In genomic region chr19:24518384-24518783, GRCm38 (mm10) we compare ENCODE assay signal across 19 mouse cellular contexts. TPM values are rescaled to one million over a fixed set of nuclear protein-coding genes. Genes with fewer than 3 reads are reported as not detected.
DNase-seq lines count a peak whose midpoint lies in the region; ATAC-seq and TF ChIP-seq lines count a peak whose summit lies in the region.
"Had no signal": no experiment of that assay in that cellular context is flagged by ENCODE, and none has a peak within 500 bp of the region (broad histone marks: within the 10 kb centered on the region; RNA-seq: fewer than 3 reads in every experiment).

No protein-coding gene starts in this region.

- no peak for DNase-seq in hindbrain, embryonic 14.5 days (ENCODE audit: low spot score)
- no peak for DNase-seq in midbrain, postnatal 0 days (ENCODE audit: low spot score)
- DNase-seq in right cerebral cortex, adult 2 months (ENCODE audit: low spot score in 2 of 2): no peak
- no peak for DNase-seq in kidney, adult 18-20 months
- DNase-seq: adrenal gland, postnatal 10 days; cerebellum, adult 11-12 months; cerebellum, adult 9-10 months; cerebellum, postnatal 25 days; gastrocnemius, adult 2 months; gastrocnemius, postnatal 25 days; heart, postnatal 4 days had no signal

- no peak overlapping the region for H3K4me2 ChIP-seq in forebrain, embryonic 15.5 days (replicated peaks)
- H3K4me2 ChIP-seq in forebrain, embryonic 16.5 days (ENCODE audit: low read length): no peak overlapping the region
- H3K4me2 ChIP-seq in hindbrain, embryonic 14.5 days (replicated peaks): no peak overlapping the region
- H3K4me2 ChIP-seq in hindbrain, embryonic 13.5 days: no peak overlapping the region
- no peak overlapping the region for H3K4me2 ChIP-seq in midbrain, postnatal 0 days (ENCODE audit: low read depth, low read length, poor library complexity, severe bottlenecking)
- no peak overlapping the region for H3K4me2 ChIP-seq in midbrain, embryonic 13.5 days (replicated peaks)
- H3K4me2 ChIP-seq: forebrain, embryonic 12.5 days; heart, embryonic 12.5 days; hindbrain, embryonic 12.5 days; intestine, embryonic 15.5 days had no signal

- no peak overlapping the region for H3K4me3 ChIP-seq in forebrain, embryonic 15.5 days
- no peak overlapping the region for H3K4me3 ChIP-seq in forebrain, embryonic 16.5 days (replicated peaks; ENCODE audit: low read length)
- no peak overlapping the region for H3K4me3 ChIP-seq in hindbrain, embryonic 14.5 days (replicated peaks; ENCODE audit: low read length)
- no peak overlapping the region for H3K4me3 ChIP-seq in hindbrain, embryonic 13.5 days
- H3K4me3 ChIP-seq in midbrain, postnatal 0 days (ENCODE audit: low read depth, low read length): no peak overlapping the region
- H3K4me3 ChIP-seq in midbrain, embryonic 13.5 days (replicated peaks): no peak overlapping the region
- H3K4me3 ChIP-seq: forebrain, embryonic 12.5 days; gastrocnemius, adult 2 months; heart, embryonic 12.5 days; hindbrain, embryonic 12.5 days; intestine, embryonic 15.5 days had no signal

- H3K27ac ChIP-seq in forebrain, embryonic 15.5 days (replicated peaks): no peak overlapping the region
- H3K27ac ChIP-seq in forebrain, embryonic 16.5 days (ENCODE audit: low read length): no peak overlapping the region
- no peak overlapping the region for H3K27ac ChIP-seq in hindbrain, embryonic 14.5 days
- H3K27ac ChIP-seq in hindbrain, embryonic 13.5 days: no peak overlapping the region
- H3K27ac ChIP-seq in midbrain, postnatal 0 days (ENCODE audit: low read depth, low read length): no peak overlapping the region
- no peak overlapping the region for H3K27ac ChIP-seq in midbrain, embryonic 13.5 days
- H3K27ac ChIP-seq: forebrain, embryonic 12.5 days; gastrocnemius, adult 2 months; hindbrain, embryonic 12.5 days; intestine, embryonic 15.5 days had no signal

- ATAC-seq in forebrain, embryonic 15.5 days (replicated peaks): 0 out of 2 replicates have a peak, but pooled peaks have one; percentile 16
- ATAC-seq in forebrain, embryonic 16.5 days: no peak
- ATAC-seq in hindbrain, embryonic 14.5 days (ENCODE audit: low FRiP score): 0 out of 2 replicates have a peak, but pooled peaks have one; percentile 11
- ATAC-seq in hindbrain, embryonic 13.5 days (ENCODE audit: low FRiP score): no peak
- ATAC-seq in midbrain, postnatal 0 days (ENCODE audit: low FRiP score): 0 out of 2 replicates have a peak, but pooled peaks have one; percentile 16
- no peak for ATAC-seq in midbrain, embryonic 13.5 days
- ATAC-seq: intestine, embryonic 15.5 days had no signal

- H3K4me1 ChIP-seq in forebrain, embryonic 15.5 days: no peaks in the 10 kb centered on the region
- no peaks in the 10 kb centered on the region for H3K4me1 ChIP-seq in forebrain, embryonic 16.5 days (replicated peaks; ENCODE audit: control insufficient read depth, insufficient read depth, low read length)
- no peaks in the 10 kb centered on the region for H3K4me1 ChIP-seq in hindbrain, embryonic 14.5 days (replicated peaks; ENCODE audit: control insufficient read depth, insufficient read depth, low read length)
- no peaks in the 10 kb centered on the region for H3K4me1 ChIP-seq in hindbrain, embryonic 13.5 days (replicated peaks)
- H3K4me1 ChIP-seq in midbrain, postnatal 0 days (ENCODE audit: insufficient read depth, low read length): no peaks in the 10 kb centered on the region
- no peaks in the 10 kb centered on the region for H3K4me1 ChIP-seq in midbrain, embryonic 13.5 days (replicated peaks)
- H3K4me1 ChIP-seq: forebrain, embryonic 12.5 days; hindbrain, embryonic 12.5 days had no signal

- H3K9me3 ChIP-seq in forebrain, embryonic 15.5 days: no peaks in the 10 kb centered on the region
- H3K9me3 ChIP-seq in forebrain, embryonic 16.5 days (ENCODE audit: control insufficient read depth, low read length): no peaks in the 10 kb centered on the region
- H3K9me3 ChIP-seq in hindbrain, embryonic 14.5 days (ENCODE audit: control insufficient read depth, low read length): no peaks in the 10 kb centered on the region
- H3K9me3 ChIP-seq in hindbrain, embryonic 13.5 days: no peaks in the 10 kb centered on the region
- no peaks in the 10 kb centered on the region for H3K9me3 ChIP-seq in midbrain, postnatal 0 days (ENCODE audit: low read length)
- H3K9me3 ChIP-seq in midbrain, embryonic 13.5 days: no peaks in the 10 kb centered on the region
- H3K9me3 ChIP-seq: forebrain, embryonic 12.5 days; heart, embryonic 12.5 days; hindbrain, embryonic 12.5 days; intestine, embryonic 15.5 days had no signal

- H3K9ac ChIP-seq in forebrain, embryonic 15.5 days (replicated peaks): no peak overlapping the region
- no peak overlapping the region for H3K9ac ChIP-seq in forebrain, embryonic 16.5 days (replicated peaks; ENCODE audit: low read depth, low read length)
- H3K9ac ChIP-seq in hindbrain, embryonic 14.5 days: no peak overlapping the region
- no peak overlapping the region for H3K9ac ChIP-seq in hindbrain, embryonic 13.5 days
- no peak overlapping the region for H3K9ac ChIP-seq in midbrain, postnatal 0 days (replicated peaks; ENCODE audit: low read length, poor library complexity, severe bottlenecking)
- no peak overlapping the region for H3K9ac ChIP-seq in midbrain, embryonic 13.5 days (replicated peaks)
- H3K9ac ChIP-seq: forebrain, embryonic 12.5 days; heart, embryonic 12.5 days; hindbrain, embryonic 12.5 days; intestine, embryonic 15.5 days had no signal

- no peak for TF ChIP-seq CTCF in midbrain, postnatal 0 days (IDR thresholded peaks at IDR 0.05)

- H3K36me3 ChIP-seq in forebrain, embryonic 15.5 days: no peaks in the 10 kb centered on the region
- no peaks in the 10 kb centered on the region for H3K36me3 ChIP-seq in forebrain, embryonic 16.5 days (ENCODE audit: control insufficient read depth, insufficient read depth)
- H3K36me3 ChIP-seq in hindbrain, embryonic 14.5 days (replicated peaks; ENCODE audit: control insufficient read depth, insufficient read depth): no peaks in the 10 kb centered on the region
- no peaks in the 10 kb centered on the region for H3K36me3 ChIP-seq in hindbrain, embryonic 13.5 days
- no peaks in the 10 kb centered on the region for H3K36me3 ChIP-seq in midbrain, postnatal 0 days (ENCODE audit: insufficient read depth, low read length)
- H3K36me3 ChIP-seq in midbrain, embryonic 13.5 days: no peaks in the 10 kb centered on the region
- H3K36me3 ChIP-seq: forebrain, embryonic 12.5 days; heart, embryonic 12.5 days; hindbrain, embryonic 12.5 days; intestine, embryonic 15.5 days had no signal

- no peaks in the 10 kb centered on the region for H3K27me3 ChIP-seq in forebrain, embryonic 15.5 days
- no peaks in the 10 kb centered on the region for H3K27me3 ChIP-seq in forebrain, embryonic 16.5 days (replicated peaks; ENCODE audit: control insufficient read depth, insufficient read depth, low read length)
- H3K27me3 ChIP-seq in hindbrain, embryonic 14.5 days (ENCODE audit: control insufficient read depth, insufficient read depth, low read length): no peaks in the 10 kb centered on the region
- H3K27me3 ChIP-seq in hindbrain, embryonic 13.5 days: no peaks in the 10 kb centered on the region
- no peaks in the 10 kb centered on the region for H3K27me3 ChIP-seq in midbrain, postnatal 0 days (ENCODE audit: insufficient read depth, low read length)
- no peaks in the 10 kb centered on the region for H3K27me3 ChIP-seq in midbrain, embryonic 13.5 days
- H3K27me3 ChIP-seq: forebrain, embryonic 12.5 days; heart, embryonic 12.5 days; hindbrain, embryonic 12.5 days; intestine, embryonic 15.5 days had no signal

RNA-seq across cellular contexts. Expression of gene Pip5k1b, which starts 37.3 kb away (rescaled TPM):
- polyA plus RNA-seq in forebrain, embryonic 15.5 days (2015; fragmentation: Nextera tagmentation; extraction: Ambion mirVana): 1.5 and 1.7 TPM in 2 replicates
- 1.8 and 2.2 TPM in 2 replicates for polyA plus RNA-seq in forebrain, embryonic 16.5 days (2015; fragmentation: Nextera tagmentation; extraction: Ambion mirVana)
- 3.1 and 3.9 TPM in 2 replicates for polyA plus RNA-seq in hindbrain, embryonic 14.5 days (2014; fragmentation: Nextera tagmentation; extraction: Ambion mirVana)
- 1.5 and 1.7 TPM in 2 replicates for polyA plus RNA-seq in hindbrain, embryonic 13.5 days (2015; fragmentation: Nextera tagmentation; extraction: Ambion mirVana)
- total RNA-seq in midbrain, postnatal 0 days (2014; rRNA removed): 1.9 and 3.0 TPM in 2 replicates
- polyA plus RNA-seq in midbrain, postnatal 0 days (2015; fragmentation: Nextera tagmentation; extraction: Ambion mirVana): 0.80 and 0.86 TPM in 2 replicates
- polyA plus RNA-seq in midbrain, embryonic 13.5 days (2015; fragmentation: Nextera tagmentation; extraction: Ambion mirVana): 1.3 TPM in 2 replicates

RNA-seq across cellular contexts. Expression of gene Fam122a, which starts 41.2 kb away (rescaled TPM):
- 57.7 and 59.6 TPM in 2 replicates for polyA plus RNA-seq in forebrain, embryonic 15.5 days (2015; fragmentation: Nextera tagmentation; extraction: Ambion mirVana)
- polyA plus RNA-seq in forebrain, embryonic 16.5 days (2015; fragmentation: Nextera tagmentation; extraction: Ambion mirVana): 47.8 and 50.2 TPM in 2 replicates
- polyA plus RNA-seq in hindbrain, embryonic 14.5 days (2014; fragmentation: Nextera tagmentation; extraction: Ambion mirVana): 56.0 and 61.1 TPM in 2 replicates
- polyA plus RNA-seq in hindbrain, embryonic 13.5 days (2015; fragmentation: Nextera tagmentation; extraction: Ambion mirVana): 56.7 and 59.4 TPM in 2 replicates
- 19.7 and 30.4 TPM in 2 replicates for total RNA-seq in midbrain, postnatal 0 days (2014; rRNA removed)
- polyA plus RNA-seq in midbrain, postnatal 0 days (2015; fragmentation: Nextera tagmentation; extraction: Ambion mirVana): 55.2 and 61.4 TPM in 2 replicates
- polyA plus RNA-seq in midbrain, embryonic 13.5 days (2015; fragmentation: Nextera tagmentation; extraction: Ambion mirVana): 52.7 and 54.5 TPM in 2 replicates

Comparison
In these comparisons a context has a peak if more than half of its experiments do, and no peak if none do; other contexts are left out.
1. ATAC-seq: peak in forebrain, embryonic 15.5 days (single experiment), hindbrain, embryonic 14.5 days (single experiment) and midbrain, postnatal 0 days (single experiment); none in forebrain, embryonic 16.5 days (single experiment), hindbrain, embryonic 13.5 days (single experiment) and midbrain, embryonic 13.5 days (single experiment).